Mouse (Mus musculus) macrophage (primary cell): ENCODE results near the gene Nr5a2. TPM values are rescaled to one million over a fixed set of nuclear protein-coding genes. Genes with fewer than 3 reads are reported as not detected.

Source experiments
- H3K27ac ChIP-seq: fragments of 350-480 bp; formaldehyde crosslinking; 2 replicates; pipeline ENCODE4 v1.9.0; 2021
- H3K36me3 ChIP-seq: fragments of 350-480 bp; formaldehyde crosslinking; 2 replicates; pipeline ENCODE4 v1.9.0; 2021; ENCODE audit errors: inconsistent target
- H3K4me3 ChIP-seq: fragments of 350-480 bp; formaldehyde crosslinking; 2 replicates; pipeline ENCODE4 v1.9.0; 2021; ENCODE audit errors: inconsistent target
- H3K79me2 ChIP-seq: fragments of 350-480 bp; formaldehyde crosslinking; 2 replicates; pipeline ENCODE4 v1.9.0; 2021; ENCODE audit errors: inconsistent target
- WGBS: methylation state at CpG from one replicate; pipeline ENCODE4 v1.1.7; 2026; ENCODE audit warnings: inconsistent platforms; ENCODE audit not compliant: missing documents; 5-methylcytosine and 5-hydroxymethylcytosine counted together
- polyA plus RNA-seq: library from polyadenylated mRNA; stranded (reverse); fragments of 250-400 nt; gene quantifications from 3 replicates; pipeline ENCODE4 v1.2.4, GENCODE M21; 2018; ENCODE audit warnings: inconsistent platforms

Gene Nr5a2
- polyA plus RNA-seq, 1 experiment from 2014 or later = not detected

GRCm38 (mm10) chr1:136863209-136863608 lies 97.0 kb downstream of the Nr5a2 start:
- Histone ChIP-seq H3K79me2 (no peaks in the 10 kb centered on the region), H3K4me3 (no peak overlapping the region), H3K27ac (no peak overlapping the region), H3K36me3 (no peaks in the 10 kb centered on the region)
- 84% methylated on average over 6 of the region's 6 CpGs for WGBS

DNA sequence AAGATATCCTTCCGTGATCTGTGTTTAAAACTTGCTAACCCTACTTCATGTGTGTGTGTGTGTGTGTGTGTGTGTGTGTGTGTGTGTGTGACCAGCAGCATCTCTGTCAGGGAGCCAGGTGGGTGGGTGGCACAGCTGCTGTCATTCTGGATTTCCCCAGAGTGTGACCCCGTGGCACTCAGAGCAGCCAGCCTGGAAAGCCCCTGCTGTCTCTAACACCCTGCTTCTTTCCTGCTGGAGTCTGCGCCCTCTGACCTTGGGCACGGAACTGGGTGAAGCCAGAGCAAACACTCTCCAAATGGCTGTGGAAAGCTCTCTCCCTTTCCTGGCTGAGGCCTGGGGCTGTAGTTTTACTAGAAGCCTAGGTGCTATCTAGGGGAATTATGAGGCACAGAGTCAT lies 100.8 kb downstream of the Nr5a2 start:
- Histone ChIP-seq H3K36me3 (no peaks in the 10 kb centered on the region), H3K4me3 (no peak overlapping the region), H3K27ac (no peak overlapping the region), H3K79me2 (no peaks in the 10 kb centered on the region)
- WGBS = 84% methylated on average over 4 of the region's 4 CpGs

DNA sequence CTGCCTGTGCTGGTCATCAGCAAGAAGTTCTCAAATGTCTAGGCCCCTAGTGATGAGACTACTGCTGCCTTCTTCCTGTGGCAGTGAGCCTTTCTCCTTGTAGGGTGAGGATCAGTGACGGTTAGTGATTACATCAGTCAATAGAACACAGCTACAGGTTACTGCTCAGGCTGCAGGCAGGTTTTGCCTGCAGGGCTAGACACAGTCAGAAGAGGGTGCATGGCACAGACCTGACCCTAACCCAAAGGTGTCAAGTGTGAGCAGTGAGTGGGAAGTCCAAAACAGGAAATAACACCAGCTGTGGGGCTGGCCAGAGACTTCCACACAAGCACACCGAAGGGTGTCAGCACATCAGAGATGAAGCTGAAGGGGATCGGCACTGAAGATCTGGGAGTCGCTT lies 101.5 kb downstream of the Nr5a2 start:
- WGBS = 60% methylated on average over 4 of the region's 4 CpGs
- no peak overlapping the region for H3K4me3 ChIP-seq
- no peaks in the 10 kb centered on the region for H3K36me3 ChIP-seq
- no peak overlapping the region for H3K27ac ChIP-seq
- H3K79me2 ChIP-seq = no peaks in the 10 kb centered on the region

DNA sequence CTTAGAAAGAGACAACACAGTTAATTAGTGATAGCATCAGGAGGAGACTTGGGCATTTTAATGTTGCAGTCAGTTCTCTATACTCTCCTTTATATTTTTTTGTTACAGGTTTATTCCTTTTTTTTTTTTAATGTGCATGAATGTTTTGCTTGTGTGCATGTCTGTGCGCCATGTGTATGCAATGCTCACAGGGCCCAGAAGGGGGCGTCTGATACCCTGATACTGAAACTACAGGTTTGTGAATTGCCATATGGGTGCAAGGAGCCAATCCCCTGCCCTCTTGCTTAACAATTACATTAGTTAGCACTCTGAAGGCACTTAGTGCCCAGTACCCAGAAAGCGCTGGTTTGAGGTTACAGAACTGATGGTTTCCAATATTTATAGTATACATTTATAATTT lies 104.1 kb downstream of the Nr5a2 start:
- 81% methylated on average over 3 of the region's 3 CpGs for whole genome bisulfite sequencing
- Histone ChIP-seq H3K4me3 (no peak overlapping the region), H3K36me3 (no peaks in the 10 kb centered on the region), H3K79me2 (no peaks in the 10 kb centered on the region), H3K27ac (no peak overlapping the region)

GRCm38 (mm10) chr1:136848791-136849190 lies 111.5 kb downstream of the Nr5a2 start:
- Histone ChIP-seq H3K36me3 (no peaks in the 10 kb centered on the region), H3K4me3 (no peak overlapping the region), H3K27ac (no peak overlapping the region), H3K79me2 (no peaks in the 10 kb centered on the region)
- 77% methylated on average over 6 of the region's 6 CpGs for WGBS

DNA sequence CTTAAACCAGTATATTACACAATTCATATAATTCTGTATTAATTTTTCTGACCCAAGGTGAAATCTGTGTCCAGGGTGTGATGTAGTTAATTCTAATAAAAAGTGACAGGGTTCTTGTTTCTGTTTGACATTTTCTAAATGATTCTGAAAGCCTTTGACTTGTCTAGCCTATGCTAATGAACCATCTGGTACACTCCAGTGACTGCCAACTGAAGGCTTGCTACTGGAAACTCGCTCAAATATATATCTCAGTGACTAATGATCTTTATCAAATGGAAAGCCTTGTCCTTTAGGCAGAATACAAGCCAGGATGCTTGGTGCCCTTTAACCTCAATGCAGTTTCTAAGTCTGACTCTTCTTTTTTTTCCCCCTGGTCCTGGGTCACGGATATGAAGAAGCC lies 114.2 kb downstream of the Nr5a2 start:
- WGBS = 89% methylated on average over 2 of the region's 2 CpGs
- no peaks in the 10 kb centered on the region for H3K36me3 ChIP-seq
- H3K4me3 ChIP-seq = no peak overlapping the region
- H3K79me2 ChIP-seq = no peaks in the 10 kb centered on the region
- H3K27ac ChIP-seq = no peak overlapping the region

DNA sequence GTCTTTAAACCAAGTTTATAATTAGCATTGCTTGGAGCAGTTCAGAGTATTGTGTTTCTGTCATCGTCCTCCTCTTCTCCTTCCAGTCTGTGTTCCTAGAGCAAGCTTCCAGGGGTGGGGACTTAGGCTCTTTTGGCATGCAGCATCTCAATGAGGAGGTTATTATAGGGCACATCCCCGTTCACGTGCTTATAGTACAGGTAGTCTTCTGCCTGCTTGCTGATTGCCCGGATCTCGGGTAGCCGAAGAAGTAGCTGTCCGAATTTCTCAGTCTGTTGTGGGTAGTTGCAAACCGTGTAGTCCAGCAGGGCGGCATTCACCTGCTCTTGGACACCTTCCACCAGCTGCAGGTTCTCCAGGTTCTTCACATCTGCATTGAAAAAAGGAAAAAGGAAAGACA lies 114.9 kb downstream of the Nr5a2 start:
- Histone ChIP-seq H3K79me2 (no peaks in the 10 kb centered on the region), H3K4me3 (no peak overlapping the region), H3K27ac (no peak overlapping the region), H3K36me3 (no peaks in the 10 kb centered on the region)
- 96% methylated on average over 9 of the region's 9 CpGs for WGBS

DNA sequence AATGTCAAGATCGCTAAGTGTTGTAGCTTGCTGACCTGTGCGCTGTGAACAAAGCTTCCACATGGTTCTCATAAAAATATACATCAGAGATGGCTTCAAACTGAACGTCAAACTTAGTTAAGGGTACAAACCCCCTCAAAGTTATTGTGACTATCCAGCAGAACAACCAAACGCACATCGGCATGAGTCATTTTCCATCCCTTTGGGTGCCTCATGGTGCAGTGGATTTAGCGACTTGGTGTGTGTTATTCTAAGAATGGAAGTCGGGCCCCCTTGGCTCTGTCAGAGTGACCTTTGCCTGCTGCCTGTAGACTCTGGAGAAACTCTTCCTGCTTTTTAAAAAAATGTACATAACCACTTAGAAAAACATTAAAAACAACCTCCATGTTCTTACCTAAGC lies 119.7 kb downstream of the Nr5a2 start:
- WGBS = 87% methylated on average over 7 of the region's 7 CpGs
- Histone ChIP-seq H3K27ac (no peak overlapping the region), H3K4me3 (no peak overlapping the region)

DNA sequence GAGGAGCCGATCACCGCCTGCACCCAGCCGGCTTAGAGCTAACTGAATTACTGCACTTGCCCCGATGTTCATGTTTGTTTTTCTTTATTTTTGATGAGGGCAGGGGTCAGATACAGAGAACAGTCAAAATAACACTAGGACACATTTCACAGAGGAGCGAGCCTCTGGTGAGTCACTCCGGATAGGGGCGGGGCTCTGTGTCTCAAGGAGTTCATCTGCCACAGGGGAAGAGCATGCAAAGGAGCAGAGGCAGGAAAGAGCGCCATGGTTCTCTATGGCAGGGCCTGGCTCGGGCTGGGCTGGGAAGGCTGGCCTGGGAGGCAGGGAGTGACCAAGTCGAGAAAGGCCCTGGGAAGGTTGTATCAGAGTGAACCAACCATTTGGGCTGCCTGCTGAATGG lies 121.0 kb downstream of the Nr5a2 start:
- Histone ChIP-seq H3K4me3 (no peak overlapping the region), H3K36me3 (no peaks in the 10 kb centered on the region), H3K27ac (no peak overlapping the region), H3K79me2 (no peaks in the 10 kb centered on the region)
- 86% methylated on average over 10 of the region's 10 CpGs for WGBS

More for the DNA sequence above, 119.7 kb downstream of the Nr5a2 start:
- no peaks in the 10 kb centered on the region for H3K79me2 ChIP-seq
- H3K36me3 ChIP-seq = no peaks in the 10 kb centered on the region

DNA sequence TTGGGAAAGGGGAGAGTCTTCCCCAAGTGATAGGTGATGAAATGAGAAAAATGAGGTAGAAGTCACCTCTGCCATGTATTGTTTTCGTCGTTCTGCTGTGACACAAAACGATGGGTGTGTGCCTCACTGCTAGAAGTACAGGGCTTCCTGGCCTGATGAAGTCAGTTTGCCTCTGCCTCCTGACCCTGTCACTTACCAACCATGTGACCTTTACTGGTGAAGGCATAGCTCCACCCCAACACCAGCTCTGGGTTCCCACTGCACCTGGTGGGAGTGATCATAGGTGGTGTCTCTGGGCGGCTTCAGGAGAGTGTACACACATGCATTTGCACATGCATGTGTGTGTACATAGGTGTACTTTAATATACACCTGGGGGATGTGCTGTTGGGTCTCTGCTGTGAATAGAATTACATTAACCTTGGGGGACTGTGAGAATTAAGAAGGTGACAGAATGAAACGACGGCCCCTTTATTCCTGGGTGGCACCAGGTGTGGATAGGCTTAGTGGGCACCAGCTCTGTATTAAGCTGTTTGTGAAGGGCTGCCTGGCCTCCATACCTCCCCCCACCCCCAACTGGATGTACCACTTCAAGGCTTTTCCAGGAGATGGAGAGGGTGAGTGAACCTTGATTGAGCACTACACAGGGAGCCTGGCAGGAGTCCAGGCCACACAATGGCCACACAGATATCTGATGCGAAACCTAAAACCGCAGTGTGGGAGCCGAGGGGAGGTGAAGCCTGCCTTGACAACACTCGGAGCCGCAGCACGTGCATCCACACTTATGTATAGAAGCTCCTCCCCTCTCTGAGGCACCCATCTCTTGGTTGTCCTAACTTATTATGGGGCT lies 127.7 kb downstream of the Nr5a2 start:
- H3K79me2 ChIP-seq = no peaks in the 10 kb centered on the region
- no peak overlapping the region for H3K4me3 ChIP-seq
- no peak overlapping the region for H3K27ac ChIP-seq
- H3K36me3 ChIP-seq = no peaks in the 10 kb centered on the region
- WGBS = 88% methylated on average over 12 of the region's 12 CpGs

- no peak overlapping the region for H3K27ac ChIP-seq
- no peaks in the 10 kb centered on the region for H3K79me2 ChIP-seq
- WGBS = 83% methylated on average over 6 of the region's 6 CpGs
- no peaks in the 10 kb centered on the region for H3K36me3 ChIP-seq
- H3K4me3 ChIP-seq = no peak overlapping the region
Observed at GRCm38 (mm10) chr1:136830992-136831391, 129.3 kb downstream of the Nr5a2 start.

DNA sequence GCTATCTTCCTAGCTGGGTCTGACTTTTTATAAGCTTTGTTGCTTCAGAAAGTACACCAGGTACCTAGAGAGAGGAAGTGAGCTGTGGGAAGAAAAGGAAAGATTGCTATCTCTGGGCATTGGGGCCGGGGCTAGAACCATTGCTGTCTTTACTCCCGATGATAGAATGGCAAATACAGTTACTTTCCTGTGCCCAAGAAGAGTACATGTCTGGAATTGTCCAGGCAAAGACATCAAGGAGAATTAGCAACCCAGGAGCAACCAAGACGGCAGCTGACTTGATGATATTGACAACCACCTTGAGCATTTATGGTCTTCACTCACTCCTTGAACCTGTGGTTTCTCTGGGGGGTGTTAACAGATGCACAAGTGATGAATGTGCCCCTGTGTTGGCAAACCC lies 130.3 kb downstream of the Nr5a2 start:
- 71% methylated on average over 3 of the region's 3 CpGs for WGBS
- Histone ChIP-seq H3K79me2 (no peaks in the 10 kb centered on the region), H3K27ac (no peak overlapping the region), H3K4me3 (no peak overlapping the region), H3K36me3 (no peaks in the 10 kb centered on the region)

GRCm38 (mm10) chr1:136823897-136824296 lies 136.4 kb downstream of the Nr5a2 start:
- no peaks in the 10 kb centered on the region for H3K79me2 ChIP-seq
- 48% methylated on average over 4 of the region's 4 CpGs for WGBS
- H3K36me3 ChIP-seq = no peaks in the 10 kb centered on the region
- H3K27ac ChIP-seq = no peak overlapping the region
- no peak overlapping the region for H3K4me3 ChIP-seq

- WGBS = 85% methylated on average over 6 of the region's 6 CpGs
- H3K36me3 ChIP-seq = no peaks in the 10 kb centered on the region
- H3K27ac ChIP-seq = no peak overlapping the region
- H3K79me2 ChIP-seq = no peaks in the 10 kb centered on the region
- H3K4me3 ChIP-seq = no peak overlapping the region
Observed at GRCm38 (mm10) chr1:136800625-136801024, 159.6 kb downstream of the Nr5a2 start.

- Histone ChIP-seq H3K36me3 (no peaks in the 10 kb centered on the region), H3K4me3 (no peak overlapping the region), H3K79me2 (no peaks in the 10 kb centered on the region), H3K27ac (no peak overlapping the region)
- WGBS = 9% methylated on average over 17 of the region's 17 CpGs
Observed at GRCm38 (mm10) chr1:136796361-136797090, 163.7 kb downstream of the Nr5a2 start.
